8 mouse cellular contexts compared by ENCODE assay signal in genomic region chr7:100907231-100907630, GRCm38 (mm10). TPM values are rescaled to one million over a fixed set of nuclear protein-coding genes. Genes with fewer than 3 reads are reported as not detected.
DNase-seq lines count a peak whose midpoint lies in the region; ATAC-seq lines count a peak whose summit lies in the region.

No protein-coding gene starts in this region.

- peak overlapping the region; percentile 88 for H3K27ac ChIP-seq in midbrain, embryonic 10.5 days (replicated peaks)
- no peak overlapping the region for H3K27ac ChIP-seq in midbrain, embryonic 13.5 days
- H3K27ac ChIP-seq in hindbrain, embryonic 16.5 days (ENCODE audit: low read depth, low read length), result no peak overlapping the region

- WGBS in midbrain, embryonic 10.5 days, result 6% methylated on average over 1 of the region's 1 CpGs
- 0% methylated on average over 1 of the region's 1 CpGs for WGBS in midbrain, embryonic 13.5 days
- WGBS in hindbrain, embryonic 16.5 days, result 0% methylated on average over 1 of the region's 1 CpGs

- no peak overlapping the region for H3K9ac ChIP-seq in midbrain, embryonic 13.5 days (replicated peaks)
- H3K9ac ChIP-seq in hindbrain, embryonic 16.5 days (ENCODE audit: low read depth, low read length), result no peak overlapping the region

- no peaks in the 10 kb centered on the region for H3K9me3 ChIP-seq in midbrain, embryonic 10.5 days (replicated peaks)
- no peaks in the 10 kb centered on the region for H3K9me3 ChIP-seq in midbrain, embryonic 13.5 days
- no peaks in the 10 kb centered on the region for H3K9me3 ChIP-seq in hindbrain, embryonic 16.5 days (ENCODE audit: control insufficient read depth, low read length)

- H3K4me2 ChIP-seq in midbrain, embryonic 13.5 days (replicated peaks), result no peak overlapping the region
- peak overlapping the region; percentile 18; the same call in 1 of the 2 replicates for H3K4me2 ChIP-seq in hindbrain, embryonic 16.5 days (ENCODE audit: low read length)

- no peak overlapping the region for H3K4me3 ChIP-seq in midbrain, embryonic 10.5 days
- no peak overlapping the region for H3K4me3 ChIP-seq in midbrain, embryonic 13.5 days (replicated peaks)
- no peak overlapping the region for H3K4me3 ChIP-seq in hindbrain, embryonic 16.5 days (ENCODE audit: low read length)

- H3K4me1 ChIP-seq in midbrain, embryonic 10.5 days, result peaks cover 48% of the 10 kb centered on the region
- H3K4me1 ChIP-seq in midbrain, embryonic 13.5 days (replicated peaks), result peaks cover 24% of the 10 kb centered on the region
- H3K4me1 ChIP-seq in hindbrain, embryonic 16.5 days (ENCODE audit: control insufficient read depth, insufficient read depth, low read depth, low read length), result peaks cover 9% of the 10 kb centered on the region

- no peak for ATAC-seq in midbrain, embryonic 13.5 days
- no peak for ATAC-seq in hindbrain, embryonic 16.5 days
- ATAC-seq in megakaryocyte-erythroid progenitor cell, adult 5-6 weeks (replicated peaks; ENCODE audit: low FRiP score, low TSS enrichment, poor library complexity, severe bottlenecking), result peak; percentile 54

- no peaks in the 10 kb centered on the region for H3K27me3 ChIP-seq in midbrain, embryonic 10.5 days (ENCODE audit: low read depth, poor library complexity, severe bottlenecking)
- H3K27me3 ChIP-seq in midbrain, embryonic 13.5 days, result no peaks in the 10 kb centered on the region
- no peaks in the 10 kb centered on the region for H3K27me3 ChIP-seq in hindbrain, embryonic 16.5 days (replicated peaks; ENCODE audit: control insufficient read depth, insufficient read depth, low read length)

- peaks cover 31% of the 10 kb centered on the region for H3K36me3 ChIP-seq in midbrain, embryonic 10.5 days
- no peaks in the 10 kb centered on the region for H3K36me3 ChIP-seq in midbrain, embryonic 13.5 days
- H3K36me3 ChIP-seq in hindbrain, embryonic 16.5 days (ENCODE audit: control insufficient read depth, insufficient read depth, low read length), result no peaks in the 10 kb centered on the region

- DNase-seq in midbrain, embryonic 10.5 days (ENCODE audit: low spot score), result peak; percentile 75
- peak; percentile 88 to 91 for DNase-seq in cerebellum, postnatal 10 days
- DNase-seq in frontal cortex, postnatal 10 days (ENCODE audit: low spot score in 2 of 2), result peak; percentile 64 to 82
- peak; percentile 76 to 80 for DNase-seq in layer of hippocampus, postnatal 36 days
- peak; percentile 41 to 74 for DNase-seq in spleen, postnatal 14 days (ENCODE audit: low spot score in 2 of 2)

RNA-seq across cellular contexts. Expression of gene Arhgef17, which starts 24.7 kb away (rescaled TPM):
- 6.4 and 7.1 TPM in 2 replicates for polyA plus RNA-seq in midbrain, embryonic 10.5 days (2016; fragmentation: Nextera tagmentation; extraction: Ambion mirVana)
- 5.8 and 5.9 TPM in 2 replicates for polyA plus RNA-seq in midbrain, embryonic 13.5 days (2015; fragmentation: Nextera tagmentation; extraction: Ambion mirVana)
- 13.6 and 18.2 TPM in 2 replicates for polyA plus RNA-seq in hindbrain, embryonic 16.5 days (2015; fragmentation: Nextera tagmentation; extraction: Ambion mirVana)
- 100 to 1,000 TPM; 152 to 158 TPM for total RNA-seq in layer of hippocampus, postnatal 36 days (2021)
- total RNA-seq in megakaryocyte-erythroid progenitor cell, adult 5-6 weeks (2014; fragmentation: Nextera tagmentation), result not detected in 2 replicates
- total RNA-seq in megakaryocyte-erythroid progenitor cell, adult 5-6 weeks (2017), result not detected in 2 replicates

RNA-seq across cellular contexts. Expression of gene Relt, which starts 44.0 kb away (rescaled TPM):
- polyA plus RNA-seq in midbrain, embryonic 10.5 days (2016; fragmentation: Nextera tagmentation; extraction: Ambion mirVana), result 4.3 and 5.2 TPM in 2 replicates
- polyA plus RNA-seq in midbrain, embryonic 13.5 days (2015; fragmentation: Nextera tagmentation; extraction: Ambion mirVana), result 2.7 and 3.5 TPM in 2 replicates
- 5.1 and 5.3 TPM in 2 replicates for polyA plus RNA-seq in hindbrain, embryonic 16.5 days (2015; fragmentation: Nextera tagmentation; extraction: Ambion mirVana)
- total RNA-seq in layer of hippocampus, postnatal 36 days (2021), result 10 to 100 TPM; 11.5 to 11.8 TPM
- 8.0 and 10.9 TPM in 2 replicates for total RNA-seq in megakaryocyte-erythroid progenitor cell, adult 5-6 weeks (2014; fragmentation: Nextera tagmentation)
- 5.2 and 6.4 TPM in 2 replicates for total RNA-seq in megakaryocyte-erythroid progenitor cell, adult 5-6 weeks (2017)
